Mouse (Mus musculus): ENCODE results near the gene Tor1aip1.

Gene Tor1aip1

DNA sequence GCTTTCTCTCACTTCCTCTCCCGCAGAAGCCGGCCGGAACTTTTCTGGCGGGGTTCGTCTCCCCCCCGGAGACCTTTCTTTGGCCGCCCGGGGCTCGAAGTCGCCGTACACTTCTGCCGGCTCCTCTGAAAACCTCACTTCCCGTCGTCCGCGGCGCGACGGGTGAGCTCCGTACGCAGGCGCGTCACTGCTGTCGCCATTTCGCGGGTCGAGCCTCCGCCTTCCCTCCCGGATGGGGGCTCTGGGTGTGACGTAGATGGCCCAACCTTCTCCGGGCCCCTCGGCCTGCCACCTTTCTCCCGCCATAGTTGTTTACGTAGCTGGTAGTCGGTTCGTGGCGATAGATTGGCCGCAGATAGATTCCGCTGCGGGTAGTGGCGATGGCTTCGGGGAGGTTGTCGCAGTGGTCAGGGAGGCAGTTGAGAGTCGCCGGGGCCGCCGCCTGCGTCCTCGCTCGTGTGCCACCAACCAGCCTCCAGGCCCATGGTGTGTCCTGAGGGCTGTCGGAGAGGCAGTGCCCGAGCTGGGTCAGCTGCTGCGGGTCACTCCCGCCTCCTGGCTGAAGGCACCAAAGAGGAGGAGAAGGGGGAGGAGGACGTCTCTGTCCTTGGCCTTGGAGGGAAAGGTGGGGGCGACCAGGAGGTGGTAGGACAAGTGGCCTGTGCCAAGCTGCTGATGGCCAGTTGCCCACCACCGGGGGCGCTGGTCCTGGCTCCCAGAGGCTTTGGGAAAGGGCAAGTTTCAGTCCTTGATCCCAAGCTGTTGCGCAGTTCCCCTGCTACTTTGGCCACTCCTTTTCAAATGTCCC lies at the start of gene Tor1aip1:
TSS of gene Tor1aip1 (minus strand) at position 551 of the 808 bp plus-strand sequence.
- in situ Hi-C loops (cut with MboI; ENCODE audit: unreplicated experiment in 2 of 2), result loop anchor here (5.0 to 10.0 kb wide), 3 partner anchors 61 to 474 kb away; partner anchors contain the start of gene Cep350 (in 2 of the 2)

DNA sequence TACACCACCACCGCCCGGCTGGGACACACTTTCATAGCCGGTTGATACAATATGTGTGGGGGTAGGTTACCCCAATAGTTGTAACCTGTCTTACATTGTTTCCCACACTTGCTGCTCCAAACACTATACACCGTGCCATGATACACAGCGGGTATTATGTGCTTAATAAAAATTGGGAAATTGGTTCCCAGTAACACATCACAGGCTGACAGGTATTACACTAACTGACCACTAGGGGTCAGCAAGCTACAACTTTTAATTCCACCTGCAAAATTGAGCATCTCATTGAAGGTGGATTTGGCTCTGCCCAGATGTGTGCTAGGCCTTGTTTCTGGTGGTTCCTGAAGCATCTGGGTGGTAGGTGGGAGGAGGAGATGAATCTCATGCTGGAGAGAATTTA lies 49.5 kb upstream of the Tor1aip1 start:
- in situ Hi-C loops (cut with MboI; ENCODE audit: unreplicated experiment in 2 of 2), result no loop called here

DNA sequence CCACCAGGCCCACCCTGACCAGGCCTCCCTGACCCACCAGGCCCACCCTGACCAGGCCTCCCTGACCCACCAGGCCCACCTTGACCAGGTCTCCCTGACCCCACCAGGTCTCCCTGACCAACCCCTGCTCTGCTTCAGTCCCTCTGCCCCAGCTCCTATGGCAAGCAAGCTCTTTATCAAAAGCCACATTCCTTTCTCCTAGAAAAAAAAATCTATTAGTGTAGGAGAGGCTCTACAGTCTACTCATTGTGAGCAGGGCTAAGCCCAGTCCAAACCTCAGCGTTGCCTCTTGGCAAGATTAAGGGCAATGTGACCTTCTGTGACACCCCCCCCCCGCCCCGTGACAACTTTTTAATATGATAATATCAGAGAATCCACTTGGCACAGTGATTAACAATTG lies 48.3 kb upstream of the Tor1aip1 start:
- in situ Hi-C loops (cut with MboI; ENCODE audit: unreplicated experiment in 2 of 2), result no loop called here

DNA sequence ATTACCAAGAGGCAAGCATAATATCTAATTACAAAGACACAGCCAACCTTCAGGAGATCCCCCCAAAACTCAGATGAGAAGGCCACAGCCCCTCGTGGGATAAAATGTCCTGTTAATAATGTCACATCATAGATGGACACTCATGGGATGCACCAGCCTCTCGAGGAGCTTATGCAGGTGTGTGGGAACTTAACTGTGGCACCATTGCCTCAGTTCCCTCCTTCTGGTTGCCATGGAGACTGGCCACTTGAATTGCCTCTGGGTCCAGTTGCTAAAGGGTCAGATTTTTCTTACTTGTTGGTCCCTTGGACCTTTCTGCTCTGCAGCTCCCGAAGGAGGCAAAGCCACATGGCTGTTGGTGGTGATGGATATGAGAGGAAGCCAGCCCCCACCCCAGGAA lies 41.4 kb upstream of the Tor1aip1 start:
- in situ Hi-C loops (cut with MboI; ENCODE audit: unreplicated experiment in 2 of 2), result no loop called here

DNA sequence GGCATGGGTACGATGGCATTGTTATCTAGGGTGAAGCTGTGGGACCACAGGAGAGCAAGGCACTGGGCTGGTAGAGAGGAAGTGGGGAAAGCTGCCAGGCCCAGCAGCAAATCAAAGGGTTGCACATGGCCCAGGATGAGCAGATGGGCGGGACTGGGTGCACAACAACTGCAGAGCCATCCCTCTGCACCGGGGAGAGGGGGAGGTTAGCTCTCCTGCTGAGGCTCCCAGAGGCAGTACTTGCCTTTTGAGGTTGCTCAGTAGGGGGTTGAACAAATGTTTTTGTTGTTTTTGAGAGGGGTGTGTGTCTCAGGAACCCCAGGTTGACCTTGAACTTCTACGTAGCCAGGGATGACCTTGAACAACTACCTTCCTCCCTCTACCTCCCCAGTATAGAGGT lies 40.2 kb upstream of the Tor1aip1 start:
- in situ Hi-C loops (cut with MboI; ENCODE audit: unreplicated experiment in 2 of 2), result no loop called here

DNA sequence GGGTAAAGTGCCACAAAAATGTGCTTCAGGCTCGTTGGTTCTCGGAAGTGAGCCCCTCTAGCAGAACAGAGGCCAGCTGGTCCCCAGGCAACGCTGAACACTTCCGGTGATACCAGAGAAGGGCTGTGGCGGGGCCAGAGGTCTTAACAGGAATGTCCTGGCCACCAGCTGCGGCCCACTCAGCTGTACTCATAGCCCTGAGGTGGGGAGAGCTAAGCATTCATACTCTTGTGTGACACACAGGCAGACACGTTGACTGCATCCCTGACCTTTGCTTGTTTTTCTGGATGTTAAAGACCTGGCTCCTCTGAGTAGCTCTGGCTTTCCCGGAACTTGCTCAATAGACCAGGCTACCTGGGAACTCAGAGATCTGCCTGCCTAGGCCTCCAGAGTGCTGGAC lies 38.3 kb upstream of the Tor1aip1 start:
- in situ Hi-C loops (cut with MboI; ENCODE audit: unreplicated experiment in 2 of 2), result no loop called here

DNA sequence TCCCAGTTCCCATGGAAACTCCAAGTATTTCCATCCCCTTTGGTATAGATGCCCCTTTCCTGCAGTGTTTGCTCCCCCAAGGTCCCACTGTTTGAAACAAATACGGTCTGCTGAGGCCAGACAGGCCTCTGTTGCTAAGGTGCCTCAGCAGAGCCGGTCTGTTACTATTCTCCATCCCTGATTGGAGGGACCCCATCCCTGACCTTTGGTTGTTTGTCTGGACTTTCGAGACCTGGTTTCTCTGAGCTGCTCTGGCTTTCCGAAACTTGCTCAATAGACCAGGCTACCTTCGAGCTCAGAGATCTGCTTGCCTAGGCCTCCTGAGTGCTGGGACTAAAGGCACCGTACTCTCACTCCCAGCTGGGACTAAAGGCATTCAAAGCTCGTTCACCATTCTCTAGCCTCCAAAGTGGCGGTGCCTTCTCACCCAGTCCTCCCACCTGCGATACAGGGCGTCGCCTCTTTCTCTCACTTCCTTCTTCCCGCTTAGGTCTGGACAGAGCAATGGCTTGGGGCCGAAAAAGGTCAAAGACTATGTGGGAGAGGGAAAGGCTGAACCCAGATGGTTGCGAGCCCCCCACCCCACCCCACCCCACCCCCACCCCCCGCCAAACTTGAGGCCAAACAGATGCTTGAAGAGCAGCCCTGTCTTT lies 37.0 kb upstream of the Tor1aip1 start:
- in situ Hi-C loops (cut with MboI; ENCODE audit: unreplicated experiment in 2 of 2), result no loop called here

DNA sequence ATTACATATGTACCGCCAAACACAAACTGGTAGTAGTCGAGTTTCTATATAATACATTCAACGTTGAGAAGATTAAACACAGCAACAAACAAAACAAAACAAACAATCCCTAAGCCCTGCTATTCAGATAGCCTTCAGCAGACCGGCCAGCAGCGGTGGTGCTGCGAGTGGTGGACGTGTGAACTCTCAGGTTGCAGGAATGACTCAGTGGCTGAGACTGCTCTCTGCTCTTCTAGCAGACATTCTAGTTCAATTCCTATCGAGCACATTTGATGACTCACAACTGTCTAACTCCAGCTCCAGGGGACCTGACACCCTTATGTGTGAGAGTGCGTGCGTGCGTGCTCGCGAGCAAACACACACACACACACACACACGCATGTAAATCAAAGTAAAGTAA lies 33.8 kb upstream of the Tor1aip1 start:
- in situ Hi-C loops (cut with MboI; ENCODE audit: unreplicated experiment in 2 of 2), result no loop called here

DNA sequence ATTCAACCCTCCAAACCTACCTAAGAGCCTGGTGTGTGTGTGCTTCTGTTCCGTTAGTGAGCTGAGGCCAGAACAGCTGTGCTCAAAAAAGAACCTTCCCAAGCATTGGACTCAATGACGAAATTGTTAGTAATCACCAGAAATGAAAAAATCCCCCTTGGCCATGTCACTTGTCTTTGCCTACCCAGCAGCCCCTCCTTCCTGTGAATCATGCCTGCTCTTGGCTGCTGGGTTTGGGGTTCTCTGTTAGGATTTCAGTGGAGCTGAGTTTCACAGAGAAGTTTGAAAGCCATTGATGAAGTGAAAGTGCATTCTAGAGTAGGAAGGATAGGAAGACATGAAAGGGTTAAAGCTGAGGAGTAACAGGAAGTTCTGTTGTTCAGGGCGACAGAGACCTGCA lies 29.9 kb upstream of the Tor1aip1 start:
- in situ Hi-C loops (cut with MboI; ENCODE audit: unreplicated experiment in 2 of 2), result no loop called here

DNA sequence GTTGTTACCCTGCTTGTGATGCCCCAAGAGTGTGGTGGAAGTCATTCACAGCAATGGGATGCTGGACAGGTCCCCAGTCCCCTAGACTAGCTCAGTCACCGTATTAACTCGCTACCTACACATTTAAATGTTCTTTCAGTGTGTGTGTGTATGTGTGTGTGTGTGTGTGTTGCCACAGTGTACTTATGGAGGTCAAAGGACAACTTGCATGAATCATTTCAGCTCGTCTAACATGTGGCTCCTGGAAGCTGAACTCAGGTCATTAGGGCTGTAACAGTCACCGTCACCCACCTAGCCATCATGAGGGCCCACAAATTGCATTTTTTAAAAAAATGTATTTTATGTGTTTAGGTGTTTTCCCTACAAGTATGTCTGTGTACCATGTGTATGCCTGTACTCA lies 25.9 kb upstream of the Tor1aip1 start:
- in situ Hi-C loops (cut with MboI; ENCODE audit: unreplicated experiment in 2 of 2), result no loop called here

DNA sequence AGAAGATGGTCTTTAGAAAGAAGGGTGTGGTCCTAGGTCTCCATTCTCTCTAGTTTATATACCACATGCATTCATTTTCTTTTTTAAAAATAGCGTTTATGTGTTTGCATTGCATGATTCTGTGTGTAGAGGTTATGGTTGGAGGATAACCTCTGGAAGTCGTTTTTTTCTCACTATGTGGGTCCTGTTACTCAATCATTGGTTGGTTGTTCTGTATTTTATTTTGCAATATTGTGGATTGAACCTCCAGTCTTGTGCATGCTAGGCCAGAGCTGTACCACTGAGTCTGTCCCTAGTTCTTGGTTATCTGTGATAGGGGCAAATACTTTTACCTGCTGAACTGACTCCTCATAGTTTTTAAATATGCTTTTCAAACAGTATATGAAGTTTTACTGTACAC lies 21.9 kb upstream of the Tor1aip1 start:
- in situ Hi-C loops (cut with MboI; ENCODE audit: unreplicated experiment in 2 of 2), result no loop called here

DNA sequence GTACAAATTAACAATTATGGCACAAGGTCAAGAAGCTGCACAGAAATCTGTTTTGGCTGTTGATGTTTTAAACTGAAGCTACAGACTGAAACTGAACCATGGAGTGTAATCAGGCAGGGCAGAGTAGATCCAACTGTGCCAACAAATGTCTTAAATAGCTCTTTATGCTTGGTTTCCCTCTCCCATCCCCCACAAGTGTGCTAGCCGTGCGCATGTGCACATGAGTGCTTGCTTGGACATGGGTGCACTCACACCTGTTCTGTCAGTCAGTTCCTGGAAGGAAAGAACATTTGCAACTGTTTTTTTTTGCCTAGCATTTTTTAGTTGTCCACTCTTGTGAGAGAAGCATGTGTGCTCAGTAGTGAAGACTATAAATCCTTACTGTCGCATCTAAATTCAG lies 10.4 kb upstream of the Tor1aip1 start:
- in situ Hi-C loops (cut with MboI; ENCODE audit: unreplicated experiment in 2 of 2), result no loop called here

DNA sequence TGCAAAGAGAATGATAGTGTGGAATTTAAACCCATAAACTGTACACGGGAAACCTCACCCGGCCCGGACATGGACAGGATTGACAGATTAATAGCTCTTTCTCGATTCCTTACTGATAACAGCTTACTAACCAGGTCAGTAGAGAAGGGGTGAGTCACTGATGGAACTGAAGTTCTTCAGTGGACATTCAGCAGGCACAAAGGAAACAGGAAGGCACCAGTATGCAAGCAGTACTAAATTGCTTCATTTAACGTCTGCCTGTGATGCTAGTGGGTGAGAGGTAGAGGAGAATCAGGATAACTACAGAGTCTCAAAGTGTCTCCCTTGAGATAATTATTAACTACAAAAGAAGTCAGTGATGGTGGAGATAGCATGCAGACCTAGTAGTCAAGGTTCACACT lies 7.9 kb upstream of the Tor1aip1 start:
- in situ Hi-C loops (cut with MboI; ENCODE audit: unreplicated experiment in 2 of 2), result loop anchor here in 1 of 2 experiments (5.0 kb wide), 1 partner anchor 477 kb away; no protein-coding TSS in a partner anchor

DNA sequence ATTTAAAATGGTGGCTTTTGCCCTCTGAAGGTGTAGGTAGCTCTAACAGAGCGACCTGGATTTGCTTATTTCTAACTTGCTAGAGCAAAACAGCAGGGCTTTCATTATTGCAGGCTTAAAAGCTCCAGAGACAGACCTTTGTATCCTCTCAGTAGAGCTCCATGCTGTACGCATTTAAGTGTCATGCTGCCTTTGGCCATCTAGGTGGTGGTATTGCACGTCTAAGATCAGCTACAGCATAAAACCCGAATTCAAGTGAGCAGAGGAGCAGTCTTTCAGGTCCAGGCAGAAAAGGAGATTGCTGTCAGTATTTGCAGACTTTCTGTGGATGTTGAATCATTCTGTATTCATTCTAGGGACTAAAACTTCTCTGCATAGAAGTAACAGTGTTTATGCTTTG lies 6.7 kb upstream of the Tor1aip1 start:
- in situ Hi-C loops (cut with MboI; ENCODE audit: unreplicated experiment in 2 of 2), result loop anchor here in 1 of 2 experiments (5.0 kb wide), 1 partner anchor 476 kb away; no protein-coding TSS in a partner anchor

DNA sequence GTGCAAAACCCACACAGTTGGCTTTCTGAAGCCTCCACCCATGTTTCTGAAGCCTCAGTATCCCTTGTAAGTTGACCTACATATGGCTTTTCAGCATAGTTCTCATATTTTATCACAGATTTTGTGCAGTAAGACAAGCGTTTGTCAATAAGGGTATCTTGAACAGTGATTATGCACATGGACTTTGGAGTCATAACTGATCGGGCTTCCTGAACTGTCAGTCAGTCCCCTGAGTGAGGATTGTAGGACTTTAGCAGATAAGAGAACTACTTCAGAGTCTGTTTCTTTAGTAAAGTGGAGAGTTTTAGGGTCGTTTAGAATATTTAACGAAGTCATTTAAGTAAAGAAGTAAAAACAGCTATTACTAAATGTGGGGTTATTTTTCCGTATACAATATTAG lies 6.2 kb upstream of the Tor1aip1 start:
- in situ Hi-C loops (cut with MboI; ENCODE audit: unreplicated experiment in 2 of 2), result loop anchor here in 1 of 2 experiments (5.0 kb wide), 1 partner anchor 475 kb away; no protein-coding TSS in a partner anchor

DNA sequence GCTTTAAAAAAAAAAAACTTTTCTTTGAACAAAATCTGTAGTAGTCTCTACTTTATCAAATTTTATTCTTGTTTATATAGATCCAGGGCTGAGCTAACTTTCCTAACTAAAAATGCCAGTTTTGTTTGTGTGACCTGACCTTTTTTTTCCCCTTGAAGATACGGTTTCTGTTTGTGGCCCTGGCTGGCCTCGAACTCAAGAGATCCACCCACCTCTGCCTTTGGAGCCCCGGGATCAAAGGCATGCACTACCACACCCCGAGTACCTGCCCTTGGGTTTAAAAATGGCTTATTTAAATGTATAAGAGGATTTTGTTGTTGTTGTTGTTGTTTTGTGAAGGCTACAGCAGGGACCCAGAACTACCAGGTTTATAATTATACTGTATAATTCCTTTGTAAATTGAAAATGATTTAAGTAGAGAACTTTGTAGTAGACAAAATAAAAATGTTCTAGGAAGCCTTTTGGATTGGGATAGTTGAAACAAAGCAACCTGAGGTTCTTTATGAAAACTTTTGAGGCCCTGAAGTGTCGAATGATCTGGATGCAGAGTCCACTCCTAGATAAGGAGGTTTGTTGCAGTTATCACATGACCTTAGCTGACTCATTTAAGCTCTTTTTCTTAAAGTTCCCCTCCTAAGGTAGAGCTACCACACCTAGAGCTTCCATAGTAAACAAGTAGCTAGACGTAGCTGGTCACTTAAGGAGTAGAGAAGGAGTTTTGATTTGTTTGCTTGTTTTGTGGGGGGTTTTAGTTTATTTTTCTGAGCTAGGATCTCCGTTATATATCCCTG lies 5.4 kb upstream of the Tor1aip1 start:
- in situ Hi-C loops (cut with MboI; ENCODE audit: unreplicated experiment in 2 of 2), result loop anchor here in 1 of 2 experiments (5.0 kb wide), 1 partner anchor 474 kb away; no protein-coding TSS in a partner anchor

DNA sequence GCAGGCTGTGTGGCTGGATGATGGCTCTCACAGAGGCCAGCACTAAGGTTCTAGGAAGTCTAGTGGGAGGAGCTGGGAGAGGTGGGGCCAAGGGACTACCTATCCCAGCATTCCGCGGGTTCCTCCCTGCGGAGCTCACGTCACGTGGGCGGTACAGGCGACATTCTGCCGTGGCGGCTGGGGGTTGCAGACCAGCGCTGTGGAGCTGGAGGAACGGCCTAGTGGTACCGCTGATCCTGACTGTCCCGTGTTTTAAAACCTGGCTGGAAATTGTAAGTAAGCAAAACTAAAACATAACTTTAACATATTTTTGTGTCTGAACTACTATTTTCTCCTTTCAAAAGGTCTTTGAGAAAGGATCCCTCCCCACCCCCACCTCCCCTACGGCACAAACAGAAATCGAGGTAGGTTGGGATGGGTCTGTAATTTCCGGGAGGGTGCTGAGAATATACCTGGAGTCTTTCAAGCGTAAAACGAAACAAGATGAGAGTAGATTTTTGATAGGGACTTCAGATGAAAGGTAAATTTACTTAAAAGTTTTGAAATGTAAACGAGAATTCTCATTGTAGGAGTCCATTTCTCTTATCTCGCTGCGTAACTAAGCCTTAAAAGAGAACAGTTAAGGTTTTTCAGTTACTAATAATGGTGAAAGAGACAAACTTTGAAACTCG lies 4.6 kb upstream of the Tor1aip1 start:
- in situ Hi-C loops (cut with MboI; ENCODE audit: unreplicated experiment in 2 of 2), result loop anchor here in 1 of 2 experiments (5.0 kb wide), 1 partner anchor 474 kb away; no protein-coding TSS in a partner anchor

DNA sequence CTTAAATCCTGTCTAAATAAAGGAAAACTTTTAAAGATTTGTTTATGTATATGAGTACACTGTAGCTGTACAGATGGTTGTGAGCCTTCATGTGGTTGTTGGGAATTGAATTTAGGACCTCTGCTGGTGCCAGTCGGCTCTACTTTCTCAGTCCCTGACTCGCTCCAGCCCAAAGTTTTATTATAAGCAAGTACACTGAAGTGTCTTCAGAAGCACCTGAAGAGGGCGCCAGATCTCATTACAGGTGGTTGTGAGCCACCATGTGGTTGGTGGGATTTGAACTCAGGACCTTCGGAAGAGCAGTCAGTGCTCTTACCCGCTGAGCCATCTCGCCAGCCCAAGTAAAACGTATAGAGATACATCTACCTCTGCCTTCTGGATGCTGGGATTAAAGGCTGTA lies 3.7 kb upstream of the Tor1aip1 start:
- in situ Hi-C loops (cut with MboI; ENCODE audit: unreplicated experiment in 2 of 2), result loop anchor here (5.0 to 10.0 kb wide), 4 partner anchors 65 to 478 kb away; partner anchors contain the start of gene Cep350 (in 2 of the 2)

DNA sequence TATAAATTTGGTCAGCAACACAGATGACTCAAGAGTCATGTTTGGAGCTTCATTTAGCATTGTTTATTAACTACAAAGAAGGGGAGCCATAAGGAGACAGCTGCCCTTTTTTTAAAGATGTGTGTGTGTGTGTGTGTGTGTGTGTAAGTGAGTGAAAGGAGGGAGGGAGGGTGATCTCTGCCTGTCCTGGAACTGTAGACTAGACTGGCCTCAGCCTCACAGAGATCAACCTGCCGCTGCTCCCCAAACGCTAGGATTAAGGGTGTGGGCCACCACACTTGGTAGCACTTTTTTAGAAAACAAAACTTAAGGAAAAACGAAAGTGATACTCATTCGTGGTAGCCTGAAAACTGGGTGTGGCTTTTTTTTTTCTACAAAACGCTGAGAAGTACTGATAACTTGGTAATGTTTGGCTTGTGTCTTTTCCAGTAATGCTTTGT lies 884 bp upstream of the Tor1aip1 start:
- in situ Hi-C loops (cut with MboI; ENCODE audit: unreplicated experiment in 2 of 2), result loop anchor here (5.0 to 10.0 kb wide), 3 partner anchors 62 to 475 kb away; partner anchors contain the start of gene Cep350 (in 2 of the 2)

Data from v-Abl transformed pro-B cells (cell line).